Mouse (Mus musculus) gastrocnemius, postnatal 10 days (tissue): Measurements from ENCODE around the gene Snx20. TPM values are rescaled to one million over a fixed set of nuclear protein-coding genes. Genes with fewer than 3 reads are reported as not detected.

ENCODE experiments used
- DNase-seq: peaks from one replicate; pipeline ENCODE4 v3.0.0; 2021; ENCODE audit warnings: mixed read lengths
- total RNA-seq, 2 experiments: library from RNA; stranded (reverse); gene quantifications; 2 replicates each; pipeline ENCODE4 v1.2.3; 2021

The Snx20 gene
- total RNA-seq, 2 experiments from 2014 or later = 0.63 to 1.1 TPM

DNA sequence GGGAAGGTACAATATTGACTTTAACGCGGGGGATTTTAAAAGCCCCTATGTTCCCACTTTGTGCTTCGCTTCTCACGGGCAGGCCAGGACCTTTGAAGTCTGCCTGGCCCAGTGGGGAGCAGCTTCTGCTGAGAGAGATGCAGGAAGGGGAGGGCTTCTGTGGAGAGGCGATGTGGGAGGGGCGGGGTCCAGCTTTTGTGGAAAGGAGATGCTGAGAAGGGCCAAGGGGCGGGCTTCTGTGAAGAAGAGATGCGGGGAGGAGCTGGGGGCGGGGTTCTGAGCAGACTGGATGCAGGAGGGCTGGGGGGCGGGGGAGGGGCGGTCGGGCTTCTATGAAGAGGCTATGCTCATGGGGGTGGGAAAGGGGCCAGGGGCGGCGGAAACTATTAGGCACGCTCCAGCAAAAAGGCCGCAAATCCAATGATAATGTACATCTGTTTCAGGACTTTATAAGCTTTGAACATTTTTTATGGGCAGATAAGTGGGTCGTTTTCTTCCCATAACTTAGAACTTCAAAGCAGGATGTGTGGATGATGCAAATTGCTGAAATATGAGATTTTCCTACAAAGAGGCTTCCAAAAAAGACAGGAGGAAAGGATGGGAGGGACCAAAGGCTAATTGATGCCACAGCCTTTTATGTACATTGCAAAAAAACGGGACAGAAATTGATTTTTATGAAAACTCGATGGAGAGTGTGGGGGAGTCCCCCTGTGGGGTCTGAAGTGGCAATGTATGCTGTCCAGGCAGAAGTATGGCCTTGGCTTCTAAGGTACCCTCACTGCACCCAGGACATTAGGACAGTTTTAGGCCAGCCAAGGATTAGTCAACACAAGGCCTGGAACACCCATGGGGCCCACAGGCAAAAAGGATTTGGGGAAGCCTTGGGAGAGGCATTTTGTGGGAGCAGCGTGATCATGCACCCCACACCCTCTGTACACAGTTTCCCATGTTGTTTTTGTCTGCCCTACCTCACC is 31.6 kb downstream of the Snx20 start:
- DNase-seq = peak; percentile 60

DNA sequence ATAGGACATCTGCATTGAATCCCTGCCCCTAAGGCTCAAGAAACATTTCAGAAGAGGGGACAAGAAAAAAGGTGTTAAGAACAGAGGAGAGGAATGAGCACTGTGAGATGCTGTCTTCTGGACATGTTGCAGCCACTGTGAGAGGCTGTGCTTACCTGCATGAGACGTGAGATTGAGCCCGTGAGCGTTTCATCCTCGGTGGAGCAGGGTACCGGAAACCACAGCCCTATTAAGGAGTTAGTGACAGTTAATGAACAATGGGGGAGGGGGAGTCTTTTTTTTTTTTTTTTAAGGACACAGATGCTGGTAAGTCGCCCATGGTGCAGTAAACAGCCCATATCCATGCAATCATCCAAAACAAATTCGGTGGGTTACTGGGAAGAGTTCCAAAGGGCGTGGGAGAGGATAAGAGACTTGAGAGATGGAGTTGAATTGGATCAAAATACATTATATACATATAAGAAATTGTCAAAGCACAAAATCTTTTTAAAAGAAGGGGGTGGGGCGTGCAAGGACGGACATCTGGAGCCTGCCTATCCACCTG is 32.4 kb downstream of the Snx20 start:
- DNase-seq = no peak

DNA sequence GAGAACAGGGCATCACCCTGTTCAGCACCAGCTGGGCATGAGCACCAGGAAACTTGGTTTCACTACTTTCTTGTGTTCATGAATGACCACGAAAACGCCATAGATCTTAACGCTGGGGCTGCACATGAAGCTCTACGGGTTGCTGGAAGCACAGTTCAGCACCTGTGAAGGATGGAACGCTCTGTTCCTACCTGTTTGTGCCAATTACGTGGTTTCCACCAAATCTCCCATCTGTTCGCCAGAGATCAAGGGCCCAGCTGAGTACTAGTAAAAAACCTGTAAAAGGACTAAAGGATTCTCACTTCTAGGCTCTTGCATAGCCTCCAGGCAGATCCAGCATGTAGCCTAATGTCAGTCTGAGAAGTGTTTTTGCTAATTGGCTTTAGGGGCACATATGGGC is 36.4 kb downstream of the Snx20 start:
- DNase-seq = no peak

DNA sequence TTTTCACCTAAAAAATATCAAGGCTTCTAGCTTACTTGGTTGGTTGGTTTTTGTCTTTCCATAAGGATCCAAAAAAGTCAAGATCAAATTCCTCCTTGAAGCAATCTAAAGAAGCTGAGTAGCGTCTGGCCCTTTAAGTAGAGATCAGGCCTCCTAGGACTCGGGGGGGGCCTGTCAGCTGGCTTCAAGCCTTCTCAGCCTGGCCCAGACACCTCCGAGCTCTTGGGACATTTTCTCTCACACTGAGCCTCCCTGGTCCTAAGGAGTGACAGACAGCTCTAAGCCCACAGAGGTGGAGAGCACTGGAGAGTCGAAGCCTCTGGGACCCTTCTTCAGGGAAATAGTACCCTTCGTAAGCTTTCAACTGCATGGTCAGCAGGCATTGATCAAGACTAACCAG is 37.4 kb downstream of the Snx20 start:
- DNase-seq = no peak

DNA sequence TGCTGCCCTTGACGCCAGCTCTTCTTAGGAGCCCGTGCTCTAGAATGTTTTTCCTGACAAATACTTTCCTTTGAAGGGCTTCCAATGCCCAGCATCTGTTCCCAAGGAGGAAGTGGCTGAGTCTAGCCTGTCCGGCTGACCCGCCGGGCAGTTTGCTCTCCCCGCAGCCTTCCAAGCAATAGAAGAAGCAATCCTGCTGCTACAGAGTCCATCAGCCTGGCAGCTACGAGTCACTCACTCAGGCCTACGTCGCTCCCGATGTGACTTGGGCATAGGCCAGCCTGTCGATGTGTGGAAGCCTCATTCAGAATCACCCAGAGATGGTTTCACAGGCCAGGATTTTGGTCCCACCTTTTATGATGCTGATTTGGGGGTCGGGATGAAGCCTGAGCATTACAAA is 39.9 kb downstream of the Snx20 start:
- no peak for DNase-seq

DNA sequence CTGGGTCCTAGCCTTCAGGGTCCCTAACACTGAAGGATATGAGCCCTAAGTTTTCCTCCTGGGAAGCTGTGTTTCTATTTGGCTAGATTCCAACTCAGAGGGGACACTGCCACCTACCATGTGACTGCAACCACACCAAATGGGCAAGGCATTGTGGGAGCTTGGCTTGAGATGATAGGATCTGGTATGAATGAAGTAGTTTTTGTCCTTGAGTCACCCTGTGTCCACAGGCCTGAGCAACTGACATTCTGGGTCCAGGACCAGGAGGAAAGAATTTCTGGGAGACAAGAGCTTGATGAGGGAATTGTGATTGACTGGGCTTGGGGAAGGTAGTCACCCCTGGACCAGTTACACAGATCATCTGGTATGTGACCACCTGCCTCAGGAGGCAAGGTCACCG is 42.0 kb downstream of the Snx20 start:
- DNase-seq = no peak

DNA sequence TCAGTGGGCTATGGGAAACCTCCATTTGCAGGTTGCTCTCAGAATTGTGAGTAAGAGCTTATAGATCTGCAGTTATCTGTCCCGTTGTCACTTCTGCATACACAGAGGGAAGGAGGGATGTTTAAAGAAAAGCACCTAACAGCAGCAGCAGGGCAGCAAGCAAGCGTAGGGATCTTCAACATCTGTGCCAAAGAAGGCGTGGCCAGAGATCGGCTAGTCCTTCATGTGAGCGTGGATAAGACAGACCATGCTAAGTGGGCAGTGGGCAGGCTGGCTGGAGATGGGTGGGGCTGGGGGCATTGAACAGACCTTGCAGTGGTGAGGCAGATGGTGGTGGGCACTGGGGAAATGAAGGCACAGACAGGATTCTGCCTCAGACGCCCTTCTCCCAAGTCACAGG is 45.7 kb downstream of the Snx20 start:
- no peak for DNase-seq

DNA sequence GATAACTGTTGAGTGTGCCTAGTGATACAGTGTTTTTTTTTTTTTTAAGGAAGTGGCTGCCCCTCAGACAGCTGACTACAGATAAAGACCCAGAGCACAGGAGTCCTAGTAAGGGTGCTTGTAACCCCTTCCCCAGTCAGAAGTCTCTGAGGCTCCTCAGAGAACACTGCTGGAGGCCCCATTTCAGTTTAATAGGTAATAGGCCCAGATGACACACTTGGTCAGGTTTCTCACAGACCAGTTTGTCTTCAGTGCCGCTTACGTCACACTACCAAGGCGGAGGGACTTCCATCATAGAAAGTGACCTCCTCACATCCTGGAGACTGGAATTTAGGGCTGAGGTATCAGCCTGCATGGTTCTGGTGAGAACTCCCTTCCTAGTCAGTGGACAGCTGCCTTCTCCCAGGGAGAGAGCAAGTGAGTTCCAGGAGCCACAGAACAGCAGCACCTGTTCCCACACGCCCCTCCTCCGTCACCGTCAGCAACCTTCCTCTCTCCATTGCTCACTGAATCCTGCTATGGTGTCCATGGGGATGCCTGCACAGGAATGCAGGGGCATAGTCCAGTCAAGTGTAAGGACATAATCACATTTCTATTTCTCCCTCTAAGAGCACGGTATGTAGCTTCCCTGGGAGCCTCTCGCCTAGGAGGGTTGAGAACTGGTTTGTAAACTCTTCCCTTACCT is 47.6 kb downstream of the Snx20 start:
- no peak for DNase-seq

DNA sequence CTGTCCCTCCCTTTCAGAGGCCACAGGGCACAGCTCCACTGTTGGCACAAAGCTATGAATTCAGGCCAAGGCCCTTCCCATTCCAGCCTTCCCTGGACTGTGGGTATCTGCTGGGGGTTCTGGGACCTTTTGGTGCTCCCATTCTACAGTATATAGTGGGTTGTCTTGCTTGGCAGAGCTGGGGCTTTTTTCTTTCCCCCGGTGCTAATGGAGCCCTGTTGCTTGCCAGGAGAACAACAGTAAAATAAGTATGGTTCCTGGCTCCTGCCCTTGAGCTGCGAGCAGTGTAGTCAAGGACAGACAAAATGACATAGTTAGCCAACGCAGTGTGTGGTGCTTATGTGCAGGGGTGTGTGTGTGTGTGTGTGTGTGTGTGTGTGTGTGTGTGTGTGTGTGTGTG is 52.1 kb downstream of the Snx20 start:
- DNase-seq = no peak

DNA sequence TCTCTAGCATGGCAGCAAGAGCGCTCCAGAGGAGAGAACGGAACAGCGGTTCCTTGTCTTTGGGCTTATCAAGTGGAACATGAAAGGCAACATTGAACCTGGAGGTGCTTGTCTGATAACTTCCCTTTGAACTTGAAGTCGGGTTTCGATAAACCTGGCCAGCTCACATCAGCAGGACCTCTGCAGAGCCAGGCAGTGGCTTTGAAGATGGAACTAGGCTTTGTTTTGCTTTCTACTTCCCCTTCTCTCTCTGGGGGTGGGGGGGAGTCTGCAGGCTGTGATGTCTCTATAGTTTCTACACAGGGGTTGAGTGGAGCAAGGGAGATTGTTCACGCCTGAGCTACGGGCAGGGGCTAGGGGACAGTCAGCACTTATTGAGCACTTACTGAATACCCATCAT is 55.1 kb downstream of the Snx20 start:
- no peak for DNase-seq

DNA sequence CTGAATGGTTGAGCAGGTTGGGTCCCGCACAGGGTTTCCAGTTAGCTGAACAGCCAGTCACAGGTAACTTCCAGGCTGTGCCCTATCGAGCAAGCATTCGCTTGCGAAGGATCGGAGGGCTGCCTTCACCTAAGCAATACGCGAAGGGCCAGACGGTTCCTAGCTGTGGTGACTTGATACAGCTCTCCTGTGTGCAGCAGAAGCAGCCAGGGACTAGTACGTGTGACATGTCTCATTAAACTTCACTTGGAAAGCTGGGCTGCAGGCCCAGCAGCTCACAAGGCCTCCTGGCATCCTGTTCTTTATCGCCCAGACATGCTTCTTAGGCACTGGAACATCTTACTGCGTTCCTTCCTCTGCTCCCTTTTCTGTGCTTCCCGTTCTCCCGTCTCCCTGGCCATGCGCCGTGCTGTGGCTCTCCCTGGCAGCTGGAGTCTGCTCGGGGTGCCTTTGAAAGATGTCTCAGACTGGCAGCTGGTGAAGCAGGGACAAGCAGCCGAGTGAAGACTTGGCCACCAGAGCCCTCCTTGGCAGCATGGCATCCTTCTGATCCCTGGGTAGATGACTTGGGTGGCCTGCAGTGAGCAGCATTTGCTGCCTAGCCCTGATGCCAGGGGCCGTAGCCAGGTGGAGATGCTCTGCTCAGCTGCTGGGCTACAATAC is 56.1 kb downstream of the Snx20 start:
- DNase-seq = no peak

DNA sequence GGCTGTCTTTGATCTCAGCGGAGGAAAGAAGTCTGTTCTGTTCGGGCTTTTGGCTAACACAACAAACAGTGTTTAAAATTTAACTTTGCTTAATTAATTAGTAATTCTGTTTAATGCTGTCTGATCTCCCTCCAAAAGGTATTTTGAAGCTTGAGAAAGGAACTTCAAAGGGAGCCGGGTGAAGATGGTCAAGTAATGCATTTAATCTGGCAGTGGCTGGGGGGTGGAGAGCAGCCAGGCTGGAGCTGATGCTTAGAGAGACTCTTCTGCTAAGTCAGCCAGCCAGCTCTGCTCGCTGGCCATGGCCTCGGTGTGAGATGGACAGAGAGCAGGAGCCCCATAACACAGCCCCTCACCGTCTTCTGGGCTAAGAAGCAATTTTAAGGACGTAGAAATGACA is 56.7 kb downstream of the Snx20 start:
- no peak for DNase-seq

DNA sequence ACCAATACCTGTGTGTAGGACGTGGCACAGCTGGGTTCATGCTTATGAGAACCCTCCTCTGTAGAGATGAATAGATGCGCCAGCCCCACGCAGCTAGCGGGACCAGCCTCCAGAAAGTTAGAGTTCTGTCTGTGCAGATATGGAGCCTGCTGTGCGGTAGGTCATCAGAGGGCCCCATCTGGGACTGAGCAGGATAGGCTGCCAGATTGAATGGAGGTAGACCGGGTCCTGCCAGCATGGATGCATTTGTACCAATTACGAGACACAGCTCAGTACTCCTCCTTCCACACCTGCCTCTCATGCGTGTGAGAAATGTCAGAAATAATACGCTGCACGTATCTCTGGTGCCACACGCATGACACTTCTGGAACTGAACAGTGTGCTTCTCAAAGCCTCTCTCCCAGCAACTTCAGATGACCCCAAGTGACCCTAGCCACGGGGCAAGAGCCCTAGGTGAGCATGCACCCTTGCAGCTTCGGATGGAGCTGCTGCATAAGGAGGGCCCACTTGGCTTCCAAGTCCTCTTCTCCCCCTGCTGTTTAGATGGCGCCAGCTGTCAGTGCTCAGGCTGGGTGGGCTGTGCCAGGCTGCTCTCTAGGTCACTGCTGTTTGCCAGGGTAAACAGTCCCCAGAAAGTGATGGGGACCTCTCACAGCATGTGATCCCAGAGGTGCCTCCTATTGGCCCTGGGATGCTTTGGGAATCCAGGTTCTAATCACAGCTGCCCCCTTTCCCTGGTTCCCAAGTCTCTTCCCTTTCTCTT is 57.3 kb downstream of the Snx20 start:
- DNase-seq = no peak

DNA sequence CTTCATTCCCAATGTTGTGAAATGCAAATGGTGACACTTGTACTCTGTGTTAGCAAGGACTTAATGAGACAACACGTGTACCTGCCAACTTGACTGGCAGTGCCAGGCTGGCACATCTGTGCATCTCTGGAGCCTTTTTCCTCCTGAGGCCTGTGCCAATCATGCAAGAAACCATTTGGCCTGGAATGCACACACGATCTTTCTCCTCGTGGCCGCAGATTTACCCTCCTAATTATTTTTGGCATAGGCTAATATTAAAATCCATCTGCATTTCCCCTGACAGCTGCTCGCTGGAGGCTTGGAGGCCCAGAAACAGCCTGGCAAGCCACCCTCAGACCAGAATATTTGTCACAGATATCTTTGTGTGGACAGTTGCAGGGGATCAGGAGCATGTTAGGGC is 58.3 kb downstream of the Snx20 start:
- DNase-seq = no peak

Other genes starting within 250 kb of the Snx20 start
- gene Nkd1, start 114.8 kb downstream of the Snx20 start, total RNA-seq = 1 to 10 TPM; 6.5 to 8.2 TPM
- 1 to 10 TPM; 1.1 to 1.4 TPM for gene Nod2, start 11.2 kb upstream of the Snx20 start, total RNA-seq
- gene Cyld, start 60.9 kb upstream of the Snx20 start, total RNA-seq = 10 to 100 TPM; 12.2 to 14.2 TPM